Mouse (Mus musculus): ENCODE data around the gene Tsnax.

- TF ChIP-seq CTCF (IDR thresholded peaks at IDR 0.05) (no peak), EP300 (IDR thresholded peaks at IDR 0.05) (no peak)
Measured at GRCm38 (mm10) chr8:125027211-125027610, 14.4 kb downstream of the Tsnax start.
